Mouse (Mus musculus) neural tube, embryonic 13.5 days (tissue): ENCODE results near the gene Slc4a8. TPM values are rescaled to one million over a fixed set of nuclear protein-coding genes. Genes with fewer than 3 reads are reported as not detected.

Experiments
- ATAC-seq: fragments of 200-750 bp; cut with Nextera tagmentation; 2 replicates; pipeline ENCODE4 v1.8.0; 2017; ENCODE audit warnings: low read depth, mild to moderate bottlenecking, moderate TSS enrichment, moderate library complexity
- H3K27ac ChIP-seq: fragments of 300-500 bp; sonication (generic); replicated peaks from 2 replicates; pipeline ENCODE4 v1.5.1; 2015; ENCODE audit warnings: moderate library complexity, mild to moderate bottlenecking, inconsistent platforms
- H3K27me3 ChIP-seq: fragments of 300-500 bp; sonication (generic); 2 replicates; pipeline ENCODE4 v1.6.1; 2015; ENCODE audit warnings: mild to moderate bottlenecking, inconsistent platforms
- H3K36me3 ChIP-seq: fragments of 300-500 bp; sonication (generic); 2 replicates; pipeline ENCODE4 v1.6.1; 2015; ENCODE audit warnings: mild to moderate bottlenecking, inconsistent platforms
- H3K4me1 ChIP-seq: fragments of 300-500 bp; sonication (generic); replicated peaks from 2 replicates; pipeline ENCODE4 v1.6.1; 2015; ENCODE audit warnings: inconsistent platforms
- H3K4me2 ChIP-seq: fragments of 300-500 bp; sonication (generic); 2 replicates; pipeline ENCODE4 v1.6.1; 2015; ENCODE audit warnings: inconsistent platforms, mild to moderate bottlenecking, moderate library complexity
- H3K4me3 ChIP-seq: fragments of 300-500 bp; sonication (generic); 2 replicates; pipeline ENCODE4 v1.5.1; 2015; ENCODE audit warnings: mild to moderate bottlenecking, inconsistent platforms
- H3K9ac ChIP-seq: fragments of 300-500 bp; sonication (generic); 2 replicates; pipeline ENCODE4 v1.6.1; 2015; ENCODE audit warnings: moderate library complexity, mild to moderate bottlenecking, inconsistent platforms
- H3K9me3 ChIP-seq: fragments of 300-500 bp; sonication (generic); 2 replicates; pipeline ENCODE4 v1.6.1; 2016; ENCODE audit warnings: inconsistent platforms
- WGBS: fragments of 180-500 bp; shearing (Covaris S2); methylation state at CpG from one replicate; pipeline ENCODE4 v1.1.7; 2015; 5-methylcytosine and 5-hydroxymethylcytosine counted together
- polyA plus RNA-seq: library from polyadenylated mRNA; unstranded; fragments of >200 nt; fragmentation: Nextera tagmentation; extraction: Ambion mirVana; gene quantifications from 2 replicates; pipeline ENCODE4 v1.2.1, GENCODE M21; 2015

Gene Slc4a8
- 17.9 and 20.3 TPM in 2 replicates for polyA plus RNA-seq

DNA sequence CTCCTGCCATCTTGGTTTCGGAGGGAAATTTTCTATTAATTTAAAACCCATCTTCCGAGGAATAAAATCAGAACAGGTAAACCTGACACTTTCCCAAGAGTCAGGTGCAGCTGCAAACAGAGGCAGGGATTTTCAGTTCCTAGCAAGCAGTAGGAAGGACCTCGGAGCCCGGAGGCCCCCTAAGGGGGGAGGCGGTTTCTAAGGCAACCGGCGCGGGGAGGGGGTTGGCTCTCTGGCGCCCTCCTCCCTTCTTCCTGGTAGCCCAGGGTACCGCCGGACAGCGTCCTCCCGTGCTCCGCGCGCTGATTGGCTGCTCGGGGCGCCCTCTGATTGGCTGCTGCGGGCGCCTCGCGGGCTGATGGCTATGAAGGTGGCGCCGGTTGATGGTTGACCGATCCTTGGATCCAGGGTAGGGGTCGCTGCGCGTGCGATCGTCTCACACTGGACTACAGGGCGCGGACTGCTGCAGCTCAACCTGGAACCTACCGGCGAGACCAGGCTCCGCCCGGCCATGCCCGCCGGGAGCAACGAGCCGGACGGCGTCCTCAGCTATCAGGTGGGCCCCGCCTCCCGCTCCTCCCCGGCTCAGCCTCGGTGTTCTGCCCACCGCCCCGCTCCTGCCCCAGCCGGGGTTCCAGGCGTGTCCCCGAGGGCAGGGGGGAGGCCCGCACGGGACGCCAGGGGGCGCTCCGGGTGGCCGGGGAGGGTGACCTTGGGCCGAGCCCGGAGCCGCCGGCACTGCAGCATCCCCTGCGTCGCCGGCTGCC, at the start of gene Slc4a8:
Gene Slc4a8, plus strand, starts transcription at position 329 of the 767 bp plus-strand sequence.
- H3K4me3 ChIP-seq, result peak within 1 kb of the TSS; percentile 67
- H3K9me3 ChIP-seq, result no peaks in the 10 kb centered on the region
- WGBS, result under 1% methylated on average over 43 of the region's 64 CpGs

DNA sequence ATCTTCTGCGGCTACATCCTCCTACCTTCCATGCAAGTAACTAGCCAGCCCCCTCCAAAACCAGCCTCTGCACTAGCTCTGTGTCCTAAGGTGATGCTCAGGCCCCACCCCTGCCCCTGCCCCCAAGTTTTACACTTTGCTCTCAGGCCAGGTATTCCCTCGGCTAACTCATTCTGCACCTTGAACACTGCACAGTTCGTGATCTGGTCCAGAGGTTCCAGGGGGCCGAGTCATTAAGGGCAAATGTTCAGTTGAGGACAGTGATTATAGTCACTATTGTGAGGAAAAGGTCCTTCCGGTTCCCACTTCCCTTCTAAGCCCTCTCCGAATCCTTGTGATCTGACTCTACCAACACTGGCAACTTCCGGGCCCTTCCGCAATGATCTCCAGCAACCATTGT, 47.1 kb upstream of the Slc4a8 start:
- Histone ChIP-seq H3K27ac (no peak overlapping the region), H3K4me3 (no peak overlapping the region)
- 86% methylated on average over 8 of the region's 8 CpGs for WGBS

More for the DNA sequence above, at the start of gene Slc4a8:
- Histone ChIP-seq H3K27me3 (no peaks in the 10 kb centered on the region), H3K4me1 (peaks cover 33% of the 10 kb centered on the region), H3K27ac (peak within 1 kb of the TSS; percentile 92), H3K36me3 (peaks cover 11% of the 10 kb centered on the region; the same call in 1 of the 2 replicates), H3K4me2 (peak within 1 kb of the TSS; percentile 71), H3K9ac (peak within 1 kb of the TSS; percentile 81)
- peak; percentile 96 for ATAC-seq

GRCm38 (mm10) chr15:100715399-100715993, 46.1 kb upstream of the Slc4a8 start:
- no peaks in the 10 kb centered on the region for H3K9me3 ChIP-seq
- 79% methylated on average over 9 of the region's 9 CpGs for WGBS
- ATAC-seq, result no peak
- no peak overlapping the region for H3K4me3 ChIP-seq
- no peaks in the 10 kb centered on the region for H3K27me3 ChIP-seq
- H3K36me3 ChIP-seq, result no peaks in the 10 kb centered on the region
- H3K27ac ChIP-seq, result no peak overlapping the region
- H3K4me1 ChIP-seq, result no peaks in the 10 kb centered on the region
- no peak overlapping the region for H3K4me2 ChIP-seq
- no peak overlapping the region for H3K9ac ChIP-seq

More for the DNA sequence above, 47.1 kb upstream of the Slc4a8 start:
- no peak for ATAC-seq
- no peaks in the 10 kb centered on the region for H3K36me3 ChIP-seq
- H3K4me2 ChIP-seq, result no peak overlapping the region
- no peaks in the 10 kb centered on the region for H3K27me3 ChIP-seq
- H3K4me1 ChIP-seq, result no peaks in the 10 kb centered on the region
- no peak overlapping the region for H3K9ac ChIP-seq
- no peaks in the 10 kb centered on the region for H3K9me3 ChIP-seq

- Histone ChIP-seq H3K4me3 (no peak overlapping the region), H3K36me3 (no peaks in the 10 kb centered on the region), H3K4me2 (no peak overlapping the region), H3K27ac (no peak overlapping the region), H3K9ac (no peak overlapping the region), H3K4me1 (no peaks in the 10 kb centered on the region), H3K9me3 (no peaks in the 10 kb centered on the region), H3K27me3 (no peaks in the 10 kb centered on the region)
- WGBS, result 87% methylated on average over 6 of the region's 6 CpGs
- no peak for ATAC-seq
Observed at GRCm38 (mm10) chr15:100717933-100718332, 43.6 kb upstream of the Slc4a8 start.

DNA sequence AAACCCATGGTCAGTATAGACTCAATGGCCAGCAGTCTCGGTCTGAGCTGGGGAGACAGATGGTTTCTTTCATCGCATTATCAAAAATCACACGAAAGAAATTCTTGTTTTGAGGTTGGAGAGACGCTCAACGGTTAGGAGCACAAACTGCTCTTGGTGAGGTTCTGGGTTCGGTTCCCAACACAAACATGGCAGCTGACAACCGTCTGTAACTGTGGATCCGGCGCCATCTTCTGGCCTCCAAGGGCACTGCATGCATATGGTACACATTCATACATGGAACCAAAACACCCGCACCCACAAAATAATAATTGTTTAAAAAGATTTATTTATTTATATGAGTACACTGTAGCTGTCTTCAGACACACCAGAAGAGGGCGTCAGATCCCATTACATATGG, 43.0 kb upstream of the Slc4a8 start:
- Histone ChIP-seq H3K9me3 (no peaks in the 10 kb centered on the region), H3K4me3 (no peak overlapping the region), H3K9ac (no peak overlapping the region), H3K27ac (no peak overlapping the region), H3K27me3 (no peaks in the 10 kb centered on the region), H3K4me2 (no peak overlapping the region), H3K4me1 (no peaks in the 10 kb centered on the region), H3K36me3 (no peaks in the 10 kb centered on the region)
- 80% methylated on average over 11 of the region's 11 CpGs for WGBS
- no peak for ATAC-seq

- ATAC-seq, result no peak
- H3K4me3 ChIP-seq, result no peak overlapping the region
- H3K27me3 ChIP-seq, result no peaks in the 10 kb centered on the region
- no peak overlapping the region for H3K27ac ChIP-seq
- 93% methylated on average over 5 of the region's 5 CpGs for WGBS
- no peak overlapping the region for H3K4me2 ChIP-seq
- H3K9me3 ChIP-seq, result no peaks in the 10 kb centered on the region
- no peak overlapping the region for H3K9ac ChIP-seq
- no peaks in the 10 kb centered on the region for H3K36me3 ChIP-seq
- no peaks in the 10 kb centered on the region for H3K4me1 ChIP-seq
Observed at GRCm38 (mm10) chr15:100719217-100719616, 42.3 kb upstream of the Slc4a8 start.

DNA sequence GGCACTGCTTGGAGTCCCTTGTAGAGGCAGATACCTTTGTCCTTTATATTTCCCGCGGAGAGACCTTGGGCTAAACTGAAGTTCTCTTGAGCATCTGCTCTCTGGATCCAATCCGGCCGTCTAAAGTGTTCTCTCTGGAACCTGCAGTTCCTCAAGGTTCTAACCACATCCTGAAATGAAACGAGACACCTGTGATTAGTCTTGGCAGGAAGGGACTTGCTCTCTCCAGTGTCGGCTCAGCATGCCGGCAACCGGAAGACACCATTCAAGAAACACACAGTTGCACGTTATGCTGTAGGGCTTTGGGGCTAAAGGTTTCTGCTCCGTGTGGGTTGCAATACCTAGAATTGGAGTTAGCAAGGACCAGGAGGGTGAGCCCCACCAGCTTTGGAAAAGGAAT, 41.5 kb upstream of the Slc4a8 start:
- H3K36me3 ChIP-seq, result no peaks in the 10 kb centered on the region
- no peak for ATAC-seq
- no peak overlapping the region for H3K9ac ChIP-seq
- no peaks in the 10 kb centered on the region for H3K4me1 ChIP-seq
- H3K9me3 ChIP-seq, result no peaks in the 10 kb centered on the region
- no peak overlapping the region for H3K4me2 ChIP-seq
- 85% methylated on average over 10 of the region's 10 CpGs for WGBS
- no peak overlapping the region for H3K27ac ChIP-seq
- H3K4me3 ChIP-seq, result no peak overlapping the region
- H3K27me3 ChIP-seq, result no peaks in the 10 kb centered on the region

- Histone ChIP-seq H3K4me3 (no peak overlapping the region), H3K9me3 (no peaks in the 10 kb centered on the region), H3K4me1 (no peaks in the 10 kb centered on the region), H3K4me2 (no peak overlapping the region), H3K9ac (no peak overlapping the region), H3K36me3 (no peaks in the 10 kb centered on the region), H3K27me3 (no peaks in the 10 kb centered on the region), H3K27ac (no peak overlapping the region)
- ATAC-seq, result no peak
- WGBS, result 94% methylated on average over 5 of the region's 5 CpGs
Observed at GRCm38 (mm10) chr15:100721445-100721844, 40.1 kb upstream of the Slc4a8 start.

GRCm38 (mm10) chr15:100722026-100722425, 39.5 kb upstream of the Slc4a8 start:
- H3K4me1 ChIP-seq, result no peaks in the 10 kb centered on the region
- no peak overlapping the region for H3K4me2 ChIP-seq
- no peak overlapping the region for H3K4me3 ChIP-seq
- no peak for ATAC-seq
- H3K9ac ChIP-seq, result no peak overlapping the region
- no peaks in the 10 kb centered on the region for H3K9me3 ChIP-seq
- H3K27ac ChIP-seq, result no peak overlapping the region
- WGBS, result 65% methylated on average over 4 of the region's 4 CpGs
- no peaks in the 10 kb centered on the region for H3K36me3 ChIP-seq
- H3K27me3 ChIP-seq, result peaks cover 5% of the 10 kb centered on the region

GRCm38 (mm10) chr15:100722564-100722963, 39.0 kb upstream of the Slc4a8 start:
- Histone ChIP-seq H3K4me2 (no peak overlapping the region), H3K4me1 (no peaks in the 10 kb centered on the region), H3K27me3 (peaks cover 11% of the 10 kb centered on the region), H3K27ac (no peak overlapping the region), H3K36me3 (no peaks in the 10 kb centered on the region), H3K9me3 (no peaks in the 10 kb centered on the region), H3K4me3 (no peak overlapping the region), H3K9ac (no peak overlapping the region)
- WGBS, result 81% methylated on average over 6 of the region's 6 CpGs
- no peak for ATAC-seq

GRCm38 (mm10) chr15:100723505-100723904, 38.0 kb upstream of the Slc4a8 start:
- no peaks in the 10 kb centered on the region for H3K4me1 ChIP-seq
- H3K9me3 ChIP-seq, result no peaks in the 10 kb centered on the region
- no peak overlapping the region for H3K4me2 ChIP-seq
- ATAC-seq, result no peak
- no peak overlapping the region for H3K4me3 ChIP-seq
- no peak overlapping the region for H3K9ac ChIP-seq
- H3K27ac ChIP-seq, result no peak overlapping the region
- H3K27me3 ChIP-seq, result peaks cover 20% of the 10 kb centered on the region
- H3K36me3 ChIP-seq, result no peaks in the 10 kb centered on the region
- WGBS, result 77% methylated on average over 14 of the region's 14 CpGs

- Histone ChIP-seq H3K27me3 (peaks cover 52% of the 10 kb centered on the region), H3K4me2 (no peak overlapping the region), H3K9ac (no peak overlapping the region), H3K9me3 (no peaks in the 10 kb centered on the region), H3K36me3 (no peaks in the 10 kb centered on the region), H3K4me1 (peaks cover 11% of the 10 kb centered on the region), H3K4me3 (no peak overlapping the region), H3K27ac (no peak overlapping the region)
- no peak for ATAC-seq
- WGBS, result 82% methylated on average over 11 of the region's 11 CpGs
Observed at GRCm38 (mm10) chr15:100726721-100727120, 34.8 kb upstream of the Slc4a8 start.
